Mouse (Mus musculus) limb, embryonic 11.5 days (tissue): ENCODE results near the gene Adcy2. TPM values are rescaled to one million over a fixed set of nuclear protein-coding genes. Genes with fewer than 3 reads are reported as not detected.
A peak's percentile ranks its signal among the peaks of the same experiment; 100 is the strongest.

Experiments
- ATAC-seq: fragments of 200-750 bp; cut with Nextera tagmentation; 2 replicates; pipeline ENCODE4 v1.8.0; 2017; ENCODE audit warnings: low read depth; ENCODE audit not compliant: insufficient number of reproducible peaks, low FRiP score, low TSS enrichment
- DNase-seq: peaks from one replicate; pipeline ENCODE4 v3.0.0-alpha.2; 2015; ENCODE audit warnings: low spot score
- H3K27ac ChIP-seq: fragments of 300-500 bp; sonication (generic); replicated peaks from 2 replicates; pipeline ENCODE4 v1.5.1; 2014; ENCODE audit warnings: low read depth, mild to moderate bottlenecking, low read length
- H3K27me3 ChIP-seq: fragments of 300-500 bp; sonication (generic); 2 replicates; pipeline ENCODE4 v1.6.1; 2014; ENCODE audit warnings: mild to moderate bottlenecking, low read length, mixed read lengths; ENCODE audit not compliant: control insufficient read depth, insufficient read depth
- H3K36me3 ChIP-seq: fragments of 300-500 bp; sonication (generic); 2 replicates; pipeline ENCODE4 v1.6.1; 2014; ENCODE audit warnings: mild to moderate bottlenecking, low read length, moderate library complexity, mixed read lengths; ENCODE audit not compliant: control insufficient read depth, insufficient read depth
- H3K4me1 ChIP-seq: fragments of 300-500 bp; sonication (generic); 2 replicates; pipeline ENCODE4 v1.6.1; 2014; ENCODE audit warnings: low read length, mixed read lengths; ENCODE audit not compliant: control insufficient read depth, insufficient read depth
- H3K4me2 ChIP-seq: fragments of 300-500 bp; sonication (generic); 2 replicates; pipeline ENCODE4 v1.6.1; 2014; ENCODE audit warnings: low read depth, mild to moderate bottlenecking, moderate library complexity; ENCODE audit not compliant: severe bottlenecking
- H3K4me3 ChIP-seq: fragments of 300-500 bp; sonication (generic); 2 replicates; pipeline ENCODE4 v1.5.1; 2014; ENCODE audit warnings: low read depth, low read length
- H3K9ac ChIP-seq: fragments of 300-500 bp; sonication (generic); 2 replicates; pipeline ENCODE4 v1.6.1; 2014; ENCODE audit warnings: mild to moderate bottlenecking, low read length
- H3K9me3 ChIP-seq: fragments of 300-500 bp; sonication (generic); 2 replicates; pipeline ENCODE4 v1.6.1; 2016; ENCODE audit warnings: low read length; ENCODE audit not compliant: control insufficient read depth
- WGBS: fragments of 180-500 bp; shearing (Covaris S2); extraction: QIAGEN DNeasy Blood & Tissue Kit; methylation state at CpG from one replicate; pipeline ENCODE4 v1.1.7; 2014; 5-methylcytosine and 5-hydroxymethylcytosine counted together
- polyA plus RNA-seq: library from polyadenylated mRNA; unstranded; fragments of >200 nt; fragmentation: Nextera tagmentation; extraction: Ambion mirVana; gene quantifications from 2 replicates; pipeline ENCODE4 v1.2.1, GENCODE M21; 2014

The Adcy2 gene
- polyA plus RNA-seq, result 3.1 and 3.9 TPM in 2 replicates

DNA sequence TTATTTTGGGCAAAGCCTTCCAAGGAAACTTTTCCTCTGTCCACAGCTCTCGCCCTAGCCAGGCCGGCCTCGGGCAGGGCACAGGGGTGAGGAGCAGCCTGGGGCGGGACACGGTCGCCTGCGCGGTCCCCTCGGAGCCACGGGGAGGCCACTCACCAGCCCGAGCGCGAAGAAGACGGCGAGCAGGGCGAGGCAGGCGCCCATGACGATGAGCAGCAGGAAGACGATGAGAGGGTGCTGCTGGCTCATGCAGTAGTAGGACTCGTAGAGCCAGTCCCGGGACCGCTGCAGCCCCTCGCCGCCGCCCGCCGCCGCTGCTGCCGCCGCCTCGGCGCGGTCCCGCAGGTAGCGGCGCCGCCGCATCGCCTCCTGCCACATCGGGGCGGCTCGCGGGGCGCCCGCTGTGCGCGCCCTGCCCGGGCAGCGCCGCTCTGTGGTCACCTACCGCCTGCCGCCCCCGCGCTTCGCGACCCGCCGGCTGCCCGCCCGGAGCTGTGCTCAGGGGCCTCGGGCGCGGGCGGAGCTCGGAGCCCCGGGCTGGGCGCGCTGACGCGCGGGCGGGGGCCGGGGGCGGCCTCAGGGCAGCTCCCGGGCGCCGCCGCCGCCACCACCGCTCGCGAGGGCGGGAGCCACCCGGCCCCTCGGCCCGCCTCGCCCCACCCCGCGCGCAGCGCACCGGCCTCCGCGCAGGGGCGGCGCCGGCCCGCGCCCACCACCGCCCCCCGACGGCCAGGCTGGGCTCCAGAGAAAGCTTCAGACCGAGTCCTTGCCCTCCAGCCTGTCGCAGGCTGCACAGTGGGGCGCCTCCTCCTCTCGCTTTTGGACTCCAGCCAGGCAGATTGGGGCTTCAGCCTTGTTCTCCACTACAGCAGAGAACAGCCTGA lies at the start of gene Adcy2:
TSS of gene Adcy2 (minus strand) at position 624 of the 884 bp plus-strand sequence.
- ATAC-seq (peak; percentile 88), DNase-seq (peak; percentile 81)
- Histone ChIP-seq H3K27me3 (peaks cover 11% of the 10 kb centered on the region), H3K4me3 (peak within 1 kb of the TSS; percentile 55), H3K36me3 (no peaks in the 10 kb centered on the region), H3K9ac (peak within 1 kb of the TSS; percentile 70), H3K9me3 (no peaks in the 10 kb centered on the region), H3K27ac (0 out of 2 replicates have a peak within 1 kb of the TSS, but pooled peaks have one; percentile 30), H3K4me1 (no peaks in the 10 kb centered on the region), H3K4me2 (peak within 1 kb of the TSS; percentile 93)
- under 1% methylated on average over 49 of the region's 106 CpGs for WGBS

DNA sequence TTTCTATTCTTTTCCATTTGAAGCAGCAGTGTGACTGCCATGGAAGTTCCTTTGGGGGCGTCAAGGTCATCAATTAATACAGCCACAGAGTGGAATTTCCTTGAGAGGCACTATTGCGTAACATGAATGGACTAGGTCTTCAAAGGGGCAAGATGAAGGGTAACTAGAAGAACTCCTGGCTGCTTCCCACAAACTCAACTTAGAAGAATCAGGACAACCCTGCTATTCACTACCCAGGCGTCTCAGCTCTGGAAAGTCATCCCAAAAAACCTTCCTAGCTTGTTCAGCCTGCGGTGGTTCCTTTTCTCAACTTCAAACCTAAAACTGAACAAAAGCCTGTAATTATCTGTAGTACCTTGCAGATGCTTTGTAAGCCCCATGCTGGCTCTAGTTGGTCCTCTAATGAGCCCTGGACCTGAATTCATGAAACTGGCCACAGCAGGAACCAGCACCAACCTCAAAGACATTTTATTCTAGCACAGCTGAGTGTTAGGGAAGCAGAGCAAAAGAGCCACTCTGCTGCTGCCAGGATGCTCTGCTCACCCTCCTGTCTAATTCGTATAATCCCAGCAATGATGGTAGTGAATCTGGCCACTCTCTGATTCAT lies 37.8 kb upstream of the Adcy2 start:
- 88% methylated on average over 5 of the region's 5 CpGs for WGBS
- no peaks in the 10 kb centered on the region for H3K27me3 ChIP-seq
- H3K36me3 ChIP-seq, result no peaks in the 10 kb centered on the region
- DNase-seq, result no peak
- H3K4me3 ChIP-seq, result no peak overlapping the region
- no peak overlapping the region for H3K9ac ChIP-seq
- ATAC-seq, result no peak
- H3K4me2 ChIP-seq, result no peak overlapping the region
- H3K9me3 ChIP-seq, result no peaks in the 10 kb centered on the region
- H3K4me1 ChIP-seq, result no peaks in the 10 kb centered on the region
- no peak overlapping the region for H3K27ac ChIP-seq

DNA sequence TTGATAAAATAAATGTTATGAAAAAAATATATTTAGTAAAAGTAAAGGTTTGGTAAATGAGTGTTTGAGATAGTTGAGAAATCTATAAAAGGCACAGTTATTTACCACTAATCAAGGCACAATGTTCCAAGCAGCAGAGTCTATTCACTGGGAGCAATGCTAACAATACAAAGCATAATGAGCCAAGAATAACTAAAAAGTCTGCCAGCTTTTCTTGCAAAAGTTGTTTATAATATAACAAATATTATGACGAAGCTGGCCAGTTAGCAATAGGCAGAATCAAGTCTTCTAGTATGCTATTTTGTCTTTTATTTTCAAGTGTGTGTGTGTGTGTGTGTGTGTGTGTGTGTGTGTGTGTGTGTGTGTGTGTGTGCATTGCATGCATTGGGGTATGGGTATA lies 35.3 kb upstream of the Adcy2 start:
- Histone ChIP-seq H3K9me3 (no peaks in the 10 kb centered on the region), H3K4me2 (no peak overlapping the region), H3K36me3 (no peaks in the 10 kb centered on the region), H3K27ac (no peak overlapping the region), H3K27me3 (no peaks in the 10 kb centered on the region), H3K4me3 (no peak overlapping the region), H3K4me1 (no peaks in the 10 kb centered on the region), H3K9ac (no peak overlapping the region)
- ATAC-seq (no peak), DNase-seq (no peak)
- WGBS, result 84% methylated on average over 1 of the region's 1 CpGs

DNA sequence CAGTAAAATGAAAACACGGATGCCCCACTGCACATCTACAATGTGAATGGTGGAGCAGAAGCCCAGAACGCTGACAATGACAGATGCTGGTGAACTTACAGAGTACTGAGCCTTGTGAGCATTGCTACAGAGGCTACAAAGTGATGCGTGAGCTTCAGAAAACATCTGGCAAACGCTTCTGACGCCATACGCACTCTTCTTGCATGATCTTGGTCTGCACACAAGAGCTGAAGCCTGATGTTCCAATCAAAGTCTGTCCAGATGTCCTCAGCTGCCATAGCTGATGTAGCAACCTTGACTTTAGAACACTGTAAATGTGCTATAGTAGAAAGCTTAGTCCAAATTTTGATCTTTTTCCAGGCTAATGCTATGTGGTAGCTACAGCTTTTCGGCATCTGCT lies 34.2 kb upstream of the Adcy2 start:
- 87% methylated on average over 7 of the region's 7 CpGs for WGBS
- no peak for DNase-seq
- Histone ChIP-seq H3K9me3 (no peaks in the 10 kb centered on the region), H3K9ac (no peak overlapping the region), H3K27ac (no peak overlapping the region), H3K27me3 (no peaks in the 10 kb centered on the region), H3K4me2 (no peak overlapping the region), H3K4me1 (no peaks in the 10 kb centered on the region), H3K4me3 (no peak overlapping the region), H3K36me3 (no peaks in the 10 kb centered on the region)
- no peak for ATAC-seq

DNA sequence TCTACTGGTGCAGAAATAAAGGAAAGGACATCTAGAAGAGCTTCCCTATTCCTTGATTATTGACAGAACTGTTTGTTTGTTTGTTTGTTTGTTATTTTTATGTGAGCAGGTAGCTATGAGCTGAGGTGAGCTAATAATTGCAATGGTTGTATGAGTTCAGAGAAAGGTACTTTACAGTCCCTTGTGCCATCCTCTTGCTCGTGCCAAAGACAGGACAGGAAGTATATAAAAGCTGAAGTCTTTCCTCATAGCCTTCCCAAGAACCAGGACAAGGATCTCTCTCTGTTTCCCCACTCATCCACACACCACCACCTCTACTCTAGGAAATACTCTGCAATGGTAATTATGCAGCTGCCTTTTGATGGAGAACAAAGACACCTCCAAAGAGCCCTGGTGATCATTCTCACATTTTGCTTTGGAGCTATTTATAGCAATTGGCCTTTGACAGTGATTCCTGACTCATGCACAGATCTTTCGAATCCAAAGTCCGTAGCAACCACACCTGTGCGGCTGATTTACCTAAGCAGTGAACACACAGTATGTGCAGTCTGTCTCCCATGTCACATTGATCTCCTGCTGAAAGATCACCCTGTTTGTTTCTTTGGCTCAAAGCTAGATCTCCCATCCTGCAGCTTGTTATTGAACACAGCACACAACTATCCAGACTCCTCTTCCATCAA lies 29.9 kb upstream of the Adcy2 start:
- no peak for ATAC-seq
- H3K4me1 ChIP-seq, result no peaks in the 10 kb centered on the region
- no peak overlapping the region for H3K9ac ChIP-seq
- H3K4me2 ChIP-seq, result no peak overlapping the region
- H3K36me3 ChIP-seq, result no peaks in the 10 kb centered on the region
- 78% methylated on average over 4 of the region's 4 CpGs for WGBS
- no peak overlapping the region for H3K4me3 ChIP-seq
- no peak overlapping the region for H3K27ac ChIP-seq
- DNase-seq, result no peak
- H3K9me3 ChIP-seq, result no peaks in the 10 kb centered on the region
- no peaks in the 10 kb centered on the region for H3K27me3 ChIP-seq

DNA sequence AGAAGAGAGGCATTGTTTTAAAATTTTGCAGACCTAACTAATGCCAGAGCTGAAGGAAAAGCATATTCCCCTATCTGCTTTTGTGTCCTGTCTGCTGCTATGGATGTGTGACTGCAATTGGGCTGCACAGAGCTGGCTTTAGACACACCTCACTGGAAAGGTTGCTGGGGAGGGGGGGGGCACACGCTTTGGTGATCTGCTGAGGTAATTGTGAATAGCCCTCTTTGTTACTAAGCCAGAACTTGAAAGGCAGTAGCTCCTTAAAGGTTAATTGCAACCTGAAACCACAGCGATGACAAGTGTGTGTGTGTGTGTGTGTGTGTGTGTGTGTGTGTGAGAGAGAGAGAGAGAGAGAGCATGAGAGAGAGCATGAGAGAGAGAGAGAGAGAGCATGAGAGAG lies 25.6 kb upstream of the Adcy2 start:
- Histone ChIP-seq H3K9me3 (no peaks in the 10 kb centered on the region), H3K36me3 (no peaks in the 10 kb centered on the region), H3K4me3 (no peak overlapping the region), H3K27me3 (no peaks in the 10 kb centered on the region), H3K4me2 (no peak overlapping the region), H3K4me1 (no peaks in the 10 kb centered on the region), H3K9ac (no peak overlapping the region), H3K27ac (no peak overlapping the region)
- DNase-seq (peak; percentile 22), ATAC-seq (peak; percentile 72)
- WGBS, result 22% methylated on average over 2 of the region's 2 CpGs

DNA sequence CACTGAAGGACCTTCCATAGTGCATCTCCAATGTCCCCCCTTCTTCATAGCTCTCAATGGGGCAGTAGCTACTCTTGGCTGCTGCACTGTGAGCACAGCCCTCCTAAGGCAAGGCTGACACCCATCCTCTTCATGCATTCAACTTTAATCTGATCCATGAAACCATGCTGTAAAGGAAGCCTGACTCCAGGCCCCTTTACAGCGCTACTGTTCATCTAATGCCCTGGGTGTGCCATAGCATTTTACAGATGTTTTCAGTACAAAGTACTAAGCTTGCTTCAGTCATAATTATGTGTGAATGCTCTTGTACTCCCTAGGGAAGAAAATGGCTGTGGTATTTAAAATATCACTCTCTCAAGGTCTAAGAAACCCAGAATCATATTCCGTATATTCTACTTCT lies 23.9 kb upstream of the Adcy2 start:
- Histone ChIP-seq H3K36me3 (no peaks in the 10 kb centered on the region), H3K4me1 (no peaks in the 10 kb centered on the region), H3K4me3 (no peak overlapping the region), H3K9me3 (no peaks in the 10 kb centered on the region), H3K9ac (no peak overlapping the region), H3K27ac (no peak overlapping the region), H3K4me2 (no peak overlapping the region), H3K27me3 (no peaks in the 10 kb centered on the region)
- DNase-seq (no peak), ATAC-seq (no peak)
- WGBS, result 92% methylated on average over 2 of the region's 2 CpGs

DNA sequence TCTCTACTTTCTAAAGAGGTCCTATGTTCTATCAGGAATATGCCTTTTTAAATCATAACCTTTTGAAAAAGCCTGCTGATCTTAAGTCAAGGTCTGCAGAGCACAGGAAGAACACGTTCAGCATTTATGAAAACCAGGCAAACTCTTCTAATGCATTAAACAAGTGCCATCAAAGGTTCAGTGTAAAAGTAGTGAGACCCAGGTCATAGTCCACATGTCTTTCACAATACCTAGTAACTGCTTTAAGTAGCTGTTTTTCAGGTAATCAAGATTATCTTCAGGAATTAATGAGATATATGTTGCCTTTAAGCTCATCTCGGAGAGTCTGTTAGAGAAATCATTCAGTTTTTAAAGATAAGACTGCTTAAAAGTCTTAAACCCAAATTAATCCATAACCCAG lies 21.2 kb upstream of the Adcy2 start:
- no peaks in the 10 kb centered on the region for H3K4me1 ChIP-seq
- 67% methylated on average over 2 of the region's 2 CpGs for WGBS

More for the DNA sequence above, 21.2 kb upstream of the Adcy2 start:
- no peaks in the 10 kb centered on the region for H3K36me3 ChIP-seq
- H3K27ac ChIP-seq, result no peak overlapping the region
- no peak overlapping the region for H3K9ac ChIP-seq
- no peak for ATAC-seq
- no peaks in the 10 kb centered on the region for H3K27me3 ChIP-seq
- H3K9me3 ChIP-seq, result no peaks in the 10 kb centered on the region
- no peak overlapping the region for H3K4me3 ChIP-seq
- DNase-seq, result no peak
- H3K4me2 ChIP-seq, result no peak overlapping the region
